Mouse (Mus musculus) liver, embryonic 15.5 days (tissue): ENCODE data around the gene Trim44. TPM values are rescaled to one million over a fixed set of nuclear protein-coding genes. Genes with fewer than 3 reads are reported as not detected.

Experiments
- ATAC-seq: fragments of 200-750 bp; cut with Nextera tagmentation; 2 replicates; pipeline ENCODE4 v1.8.0; 2017; ENCODE audit warnings: moderate number of reproducible peaks, mild to moderate bottlenecking, moderate library complexity; ENCODE audit not compliant: insufficient read depth
- H3K27ac ChIP-seq: fragments of 300-500 bp; sonication (generic); replicated peaks from 2 replicates; pipeline ENCODE4 v1.5.1; 2015; ENCODE audit warnings: mild to moderate bottlenecking, inconsistent platforms
- H3K27me3 ChIP-seq: fragments of 300-500 bp; sonication (generic); 2 replicates; pipeline ENCODE4 v1.6.1; 2015; ENCODE audit warnings: mild to moderate bottlenecking, inconsistent platforms
- H3K36me3 ChIP-seq: fragments of 300-500 bp; sonication (generic); replicated peaks from 2 replicates; pipeline ENCODE4 v1.6.1; 2015; ENCODE audit warnings: moderate library complexity, mild to moderate bottlenecking, inconsistent platforms
- H3K4me1 ChIP-seq: fragments of 300-500 bp; sonication (generic); replicated peaks from 2 replicates; pipeline ENCODE4 v1.6.1; 2015; ENCODE audit warnings: inconsistent platforms
- H3K4me2 ChIP-seq: fragments of 300-500 bp; sonication (generic); 2 replicates; pipeline ENCODE4 v1.6.1; 2015; ENCODE audit warnings: moderate library complexity, mild to moderate bottlenecking, inconsistent platforms
- H3K4me3 ChIP-seq: fragments of 300-500 bp; sonication (generic); replicated peaks from 2 replicates; pipeline ENCODE4 v1.5.1; 2015; ENCODE audit warnings: mild to moderate bottlenecking, inconsistent platforms
- H3K9ac ChIP-seq: fragments of 300-500 bp; sonication (generic); 2 replicates; pipeline ENCODE4 v1.6.1; 2015; ENCODE audit warnings: moderate library complexity, mild to moderate bottlenecking, inconsistent platforms
- H3K9me3 ChIP-seq: fragments of 300-500 bp; sonication (generic); replicated peaks from 2 replicates; pipeline ENCODE4 v1.6.1; 2016; ENCODE audit warnings: inconsistent platforms
- WGBS: fragments of 180-500 bp; shearing (Covaris S2); methylation state at CpG from one replicate; pipeline ENCODE4 v1.1.7; 2015; ENCODE audit warnings: mixed read lengths; ENCODE audit not compliant: insufficient replicate concordance; 5-methylcytosine and 5-hydroxymethylcytosine counted together
- polyA plus RNA-seq: library from polyadenylated mRNA; unstranded; fragments of >200 nt; fragmentation: Nextera tagmentation; extraction: Ambion mirVana; gene quantifications from 2 replicates; pipeline ENCODE4 v1.2.1, GENCODE M21; 2015

Trim44 gene
- polyA plus RNA-seq, 1 experiment from 2014 or later = 6.2 TPM

GRCm38 (mm10) chr2:102279779-102280178 lies 127.8 kb downstream of the Trim44 start:
- no peaks in the 10 kb centered on the region for H3K27me3 ChIP-seq
- H3K27ac ChIP-seq = no peak overlapping the region
- no peak overlapping the region for H3K4me2 ChIP-seq
- no peaks in the 10 kb centered on the region for H3K4me1 ChIP-seq
- WGBS = 52% methylated on average over 7 of the region's 7 CpGs
- H3K9ac ChIP-seq = no peak overlapping the region
- no peak overlapping the region for H3K4me3 ChIP-seq
- ATAC-seq = no peak
- H3K9me3 ChIP-seq = no peaks in the 10 kb centered on the region
- no peaks in the 10 kb centered on the region for H3K36me3 ChIP-seq

GRCm38 (mm10) chr2:102277946-102278345 lies 129.7 kb downstream of the Trim44 start:
- H3K27ac ChIP-seq = no peak overlapping the region
- no peaks in the 10 kb centered on the region for H3K36me3 ChIP-seq
- whole genome bisulfite sequencing = 14% methylated on average over 1 of the region's 1 CpGs
- H3K4me3 ChIP-seq = no peak overlapping the region
- H3K4me2 ChIP-seq = no peak overlapping the region
- ATAC-seq = no peak
- no peaks in the 10 kb centered on the region for H3K9me3 ChIP-seq
- no peaks in the 10 kb centered on the region for H3K27me3 ChIP-seq
- no peak overlapping the region for H3K9ac ChIP-seq
- no peaks in the 10 kb centered on the region for H3K4me1 ChIP-seq

GRCm38 (mm10) chr2:102273280-102273679 lies 134.3 kb downstream of the Trim44 start:
- H3K4me2 ChIP-seq = no peak overlapping the region
- no peaks in the 10 kb centered on the region for H3K4me1 ChIP-seq
- no peaks in the 10 kb centered on the region for H3K27me3 ChIP-seq
- no peak for ATAC-seq
- no peak overlapping the region for H3K4me3 ChIP-seq
- no peak overlapping the region for H3K9ac ChIP-seq
- no peaks in the 10 kb centered on the region for H3K36me3 ChIP-seq
- H3K27ac ChIP-seq = no peak overlapping the region
- no peaks in the 10 kb centered on the region for H3K9me3 ChIP-seq
- WGBS = 65% methylated on average over 7 of the region's 7 CpGs

- Histone ChIP-seq H3K9ac (no peak overlapping the region), H3K27me3 (no peaks in the 10 kb centered on the region), H3K9me3 (no peaks in the 10 kb centered on the region), H3K27ac (no peak overlapping the region), H3K36me3 (no peaks in the 10 kb centered on the region), H3K4me3 (no peak overlapping the region), H3K4me2 (no peak overlapping the region), H3K4me1 (no peaks in the 10 kb centered on the region)
- WGBS = 52% methylated on average over 13 of the region's 13 CpGs
- ATAC-seq = no peak
Measured at GRCm38 (mm10) chr2:102267582-102268339, 139.9 kb downstream of the Trim44 start.

- Histone ChIP-seq H3K27ac (no peak overlapping the region), H3K36me3 (no peaks in the 10 kb centered on the region), H3K4me2 (no peak overlapping the region), H3K9me3 (no peaks in the 10 kb centered on the region), H3K27me3 (no peaks in the 10 kb centered on the region), H3K4me1 (no peaks in the 10 kb centered on the region), H3K9ac (no peak overlapping the region), H3K4me3 (no peak overlapping the region)
- WGBS = 58% methylated on average over 3 of the region's 3 CpGs
- no peak for ATAC-seq
Measured at GRCm38 (mm10) chr2:102266911-102267310, 140.7 kb downstream of the Trim44 start.

GRCm38 (mm10) chr2:102259139-102259538 lies 148.5 kb downstream of the Trim44 start:
- no peaks in the 10 kb centered on the region for H3K36me3 ChIP-seq
- H3K9ac ChIP-seq = no peak overlapping the region
- H3K9me3 ChIP-seq = no peaks in the 10 kb centered on the region
- peak overlapping the region; percentile 16; the same call in 1 of the 2 replicates for H3K4me2 ChIP-seq
- no peak overlapping the region for H3K4me3 ChIP-seq
- 6% methylated on average over 13 of the region's 13 CpGs for WGBS
- H3K27ac ChIP-seq = no peak overlapping the region
- ATAC-seq = no peak
- peaks cover 32% of the 10 kb centered on the region for H3K27me3 ChIP-seq
- H3K4me1 ChIP-seq = no peaks in the 10 kb centered on the region

GRCm38 (mm10) chr2:102258682-102259081 lies 148.9 kb downstream of the Trim44 start:
- Histone ChIP-seq H3K9ac (no peak overlapping the region), H3K9me3 (no peaks in the 10 kb centered on the region), H3K4me1 (no peaks in the 10 kb centered on the region), H3K27me3 (peaks cover 32% of the 10 kb centered on the region), H3K27ac (no peak overlapping the region), H3K4me2 (no peak overlapping the region), H3K4me3 (no peak overlapping the region), H3K36me3 (no peaks in the 10 kb centered on the region)
- WGBS = 22% methylated on average over 8 of the region's 8 CpGs
- ATAC-seq = no peak

GRCm38 (mm10) chr2:102257964-102258605 lies 149.5 kb downstream of the Trim44 start:
- H3K36me3 ChIP-seq = no peaks in the 10 kb centered on the region
- no peak overlapping the region for H3K27ac ChIP-seq
- H3K9ac ChIP-seq = no peak overlapping the region
- no peaks in the 10 kb centered on the region for H3K9me3 ChIP-seq
- H3K4me3 ChIP-seq = no peak overlapping the region
- H3K4me1 ChIP-seq = no peaks in the 10 kb centered on the region
- no peak for ATAC-seq
- H3K27me3 ChIP-seq = peaks cover 32% of the 10 kb centered on the region
- H3K4me2 ChIP-seq = no peak overlapping the region
- WGBS = 5% methylated on average over 12 of the region's 12 CpGs

- Histone ChIP-seq H3K4me1 (no peaks in the 10 kb centered on the region), H3K9ac (no peak overlapping the region), H3K36me3 (no peaks in the 10 kb centered on the region), H3K9me3 (no peaks in the 10 kb centered on the region), H3K27me3 (peaks cover 32% of the 10 kb centered on the region), H3K27ac (no peak overlapping the region), H3K4me3 (no peak overlapping the region), H3K4me2 (no peak overlapping the region)
- ATAC-seq = no peak
- 46% methylated on average over 5 of the region's 5 CpGs for WGBS
Measured at GRCm38 (mm10) chr2:102256591-102257335, 150.9 kb downstream of the Trim44 start.

GRCm38 (mm10) chr2:102256100-102256499 lies 151.5 kb downstream of the Trim44 start:
- no peak overlapping the region for H3K4me3 ChIP-seq
- H3K36me3 ChIP-seq = no peaks in the 10 kb centered on the region
- no peak for ATAC-seq
- peaks cover 32% of the 10 kb centered on the region for H3K27me3 ChIP-seq
- H3K27ac ChIP-seq = no peak overlapping the region
- no peaks in the 10 kb centered on the region for H3K4me1 ChIP-seq
- WGBS = 38% methylated on average over 3 of the region's 3 CpGs
- no peak overlapping the region for H3K9ac ChIP-seq
- no peak overlapping the region for H3K4me2 ChIP-seq
- no peaks in the 10 kb centered on the region for H3K9me3 ChIP-seq

- Histone ChIP-seq H3K4me3 (no peak overlapping the region), H3K27me3 (peaks cover 13% of the 10 kb centered on the region), H3K4me1 (no peaks in the 10 kb centered on the region), H3K36me3 (no peaks in the 10 kb centered on the region), H3K9me3 (no peaks in the 10 kb centered on the region), H3K27ac (no peak overlapping the region), H3K9ac (no peak overlapping the region), H3K4me2 (no peak overlapping the region)
- ATAC-seq = no peak
- 68% methylated on average over 7 of the region's 7 CpGs for WGBS
Measured at GRCm38 (mm10) chr2:102253204-102253603, 154.4 kb downstream of the Trim44 start.
